Mouse (Mus musculus): ENCODE measurements around the gene Cfdp1. TPM values are rescaled to one million over a fixed set of nuclear protein-coding genes. Genes with fewer than 3 reads are reported as not detected.

The Cfdp1 gene
- polyA plus RNA-seq, 1 experiment from 2014 or later = 214 TPM

DNA sequence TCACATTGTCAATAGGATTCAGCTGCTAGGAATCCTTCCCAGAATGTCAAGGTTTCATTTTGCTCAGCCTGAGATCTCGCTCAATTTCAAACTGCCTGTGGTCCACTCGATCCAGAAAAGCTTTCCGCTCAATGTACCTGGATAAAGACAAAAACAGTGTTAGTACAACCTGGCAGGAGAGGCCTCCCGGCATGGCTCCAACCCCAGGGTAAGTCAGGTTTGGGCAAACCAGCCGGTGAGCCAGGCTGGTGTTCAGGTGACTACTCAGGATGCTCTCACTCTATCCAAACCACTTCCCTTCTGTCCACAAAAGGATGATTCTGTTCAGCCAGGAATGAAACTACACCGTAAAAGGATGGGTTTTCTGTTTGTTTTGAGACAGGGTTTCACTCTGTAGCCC, 85.4 kb downstream of the Cfdp1 start:
- Histone ChIP-seq H3K4me1 (replicated peaks; ENCODE audit: control insufficient read depth, insufficient read depth, low read length) (0 out of 2 replicates have a peak, but pooled peaks cover 2% of the 10 kb centered on the region), H3K27me3 (ENCODE audit: control insufficient read depth, insufficient read depth, low read length) (no peaks in the 10 kb centered on the region), H3K9ac (ENCODE audit: low read depth, low read length) (no peak overlapping the region), H3K9me3 (ENCODE audit: control insufficient read depth, low read length) (no peaks in the 10 kb centered on the region), H3K36me3 (ENCODE audit: control insufficient read depth, insufficient read depth, low read length) (no peaks in the 10 kb centered on the region; the same call in 1 of the 2 replicates), H3K27ac (ENCODE audit: low read depth, low read length) (no peak overlapping the region), H3K4me2 (replicated peaks; ENCODE audit: low read depth, low read length) (no peak overlapping the region), H3K4me3 (ENCODE audit: low read depth, low read length) (no peak overlapping the region)
- WGBS = 91% methylated on average over 6 of the region's 6 CpGs
- ATAC-seq (ENCODE audit: low FRiP score) (no peak), DNase-seq (ENCODE audit: low spot score) (no peak)

DNA sequence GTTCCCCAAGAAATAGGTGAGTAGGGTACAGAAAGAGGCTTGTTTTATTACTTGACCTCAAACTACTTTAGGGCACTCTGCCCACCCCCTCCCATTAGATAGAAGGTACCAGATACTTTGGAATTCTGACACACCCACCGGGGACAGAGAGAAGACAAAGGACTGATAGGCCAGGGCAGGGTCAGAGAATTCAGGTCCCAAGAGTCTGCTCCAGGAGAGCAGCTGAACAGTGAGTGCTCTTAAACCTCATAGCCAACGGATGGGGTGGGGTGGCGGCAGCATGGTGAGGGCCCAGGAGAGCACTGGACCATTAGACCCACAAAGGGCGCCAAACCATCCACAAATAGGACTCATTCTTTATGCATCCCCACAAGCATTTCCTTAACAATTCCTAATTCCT, 88.5 kb downstream of the Cfdp1 start:
- Histone ChIP-seq H3K9me3 (ENCODE audit: control insufficient read depth, low read length) (no peaks in the 10 kb centered on the region), H3K9ac (ENCODE audit: low read depth, low read length) (no peak overlapping the region), H3K27me3 (ENCODE audit: control insufficient read depth, insufficient read depth, low read length) (no peaks in the 10 kb centered on the region), H3K27ac (ENCODE audit: low read depth, low read length) (no peak overlapping the region), H3K4me2 (replicated peaks; ENCODE audit: low read depth, low read length) (no peak overlapping the region), H3K4me3 (ENCODE audit: low read depth, low read length) (no peak overlapping the region), H3K36me3 (ENCODE audit: control insufficient read depth, insufficient read depth, low read length) (no peaks in the 10 kb centered on the region; the same call in 1 of the 2 replicates), H3K4me1 (replicated peaks; ENCODE audit: control insufficient read depth, insufficient read depth, low read length) (peaks cover 2% of the 10 kb centered on the region)
- no peak for ATAC-seq (ENCODE audit: low FRiP score)
- WGBS = 82% methylated on average over 4 of the region's 4 CpGs
- DNase-seq (ENCODE audit: low spot score) = no peak

DNA sequence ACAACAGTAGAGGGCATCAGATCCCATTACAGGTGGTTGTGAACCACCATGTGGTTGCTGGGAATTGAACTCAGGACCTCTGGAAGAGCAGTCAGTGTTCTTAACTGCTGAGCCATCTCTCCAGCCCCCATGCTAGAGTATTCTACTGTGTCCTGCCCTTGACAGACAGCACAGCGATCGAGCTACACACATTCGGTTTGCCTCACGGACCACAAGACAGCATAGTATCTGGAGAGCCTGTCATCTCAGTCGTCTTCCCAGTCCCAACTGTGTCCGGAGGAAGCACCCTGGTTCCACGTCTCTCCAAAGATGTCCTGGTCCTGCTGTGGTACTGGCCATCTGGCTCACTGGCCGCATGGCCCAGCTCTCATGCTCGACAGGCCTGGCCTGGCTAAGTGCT, 89.0 kb downstream of the Cfdp1 start:
- no peaks in the 10 kb centered on the region; the same call in 1 of the 2 replicates for H3K36me3 ChIP-seq (ENCODE audit: control insufficient read depth, insufficient read depth, low read length)
- H3K9me3 ChIP-seq (ENCODE audit: control insufficient read depth, low read length) = no peaks in the 10 kb centered on the region
- ATAC-seq (ENCODE audit: low FRiP score) (no peak), DNase-seq (ENCODE audit: low spot score) (no peak)
- no peak overlapping the region for H3K4me3 ChIP-seq (ENCODE audit: low read depth, low read length)
- no peaks in the 10 kb centered on the region for H3K27me3 ChIP-seq (ENCODE audit: control insufficient read depth, insufficient read depth, low read length)
- H3K27ac ChIP-seq (ENCODE audit: low read depth, low read length) = no peak overlapping the region
- no peak overlapping the region for H3K4me2 ChIP-seq (replicated peaks; ENCODE audit: low read depth, low read length)
- H3K4me1 ChIP-seq (replicated peaks; ENCODE audit: control insufficient read depth, insufficient read depth, low read length) = peaks cover 5% of the 10 kb centered on the region
- no peak overlapping the region for H3K9ac ChIP-seq (ENCODE audit: low read depth, low read length)
- 95% methylated on average over 9 of the region's 9 CpGs for WGBS

DNA sequence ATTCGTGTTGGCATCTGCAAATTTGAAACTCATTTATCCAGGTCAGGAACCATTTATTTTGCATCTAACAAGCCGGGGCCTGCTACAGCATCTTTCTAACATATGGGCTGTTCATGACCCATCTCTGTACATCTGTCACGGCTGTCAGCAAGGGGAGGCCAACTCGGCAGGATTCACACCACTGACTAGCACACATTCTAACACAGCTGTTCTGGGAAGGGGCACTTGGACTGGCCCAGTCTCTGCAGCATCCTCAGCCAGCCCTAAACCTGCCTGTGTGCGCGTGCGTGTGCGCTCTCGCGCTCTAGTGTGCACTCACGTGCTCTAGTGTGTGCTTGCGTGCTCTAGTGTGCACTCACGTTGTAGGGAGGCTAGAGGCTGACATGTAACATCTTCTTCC, 93.4 kb downstream of the Cfdp1 start:
- no peak overlapping the region for H3K9ac ChIP-seq (ENCODE audit: low read depth, low read length)
- H3K4me1 ChIP-seq (replicated peaks; ENCODE audit: control insufficient read depth, insufficient read depth, low read length) = peaks cover 3% of the 10 kb centered on the region
- ATAC-seq (ENCODE audit: low FRiP score) = no peak
- H3K4me3 ChIP-seq (ENCODE audit: low read depth, low read length) = no peak overlapping the region
- 82% methylated on average over 13 of the region's 13 CpGs for WGBS
- no peak overlapping the region for H3K27ac ChIP-seq (ENCODE audit: low read depth, low read length)
- no peak for DNase-seq (ENCODE audit: low spot score)
- H3K9me3 ChIP-seq (ENCODE audit: control insufficient read depth, low read length) = no peaks in the 10 kb centered on the region
- no peaks in the 10 kb centered on the region for H3K36me3 ChIP-seq (ENCODE audit: control insufficient read depth, insufficient read depth, low read length)
- no peaks in the 10 kb centered on the region for H3K27me3 ChIP-seq (ENCODE audit: control insufficient read depth, insufficient read depth, low read length)
- no peak overlapping the region for H3K4me2 ChIP-seq (replicated peaks; ENCODE audit: low read depth, low read length)

DNA sequence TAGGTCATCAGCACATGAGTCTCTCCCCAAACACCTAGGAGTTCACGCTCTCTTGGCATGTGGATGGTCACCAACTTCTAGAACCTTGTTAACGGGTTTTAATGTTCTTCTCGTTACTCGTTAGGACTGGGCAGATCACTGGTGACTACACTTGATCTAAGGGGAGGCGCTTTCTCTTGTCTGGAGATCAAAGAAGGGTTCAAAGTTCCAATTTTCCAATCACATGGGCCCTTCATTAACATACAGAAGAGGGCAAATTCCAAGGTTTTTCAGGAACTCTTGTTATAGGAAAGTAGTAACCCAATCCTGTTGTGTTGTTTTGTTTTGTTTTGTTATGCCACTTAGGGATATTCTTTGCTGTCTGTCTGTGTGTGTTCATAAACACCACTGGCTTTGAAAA, 95.3 kb downstream of the Cfdp1 start:
- Histone ChIP-seq H3K9me3 (ENCODE audit: control insufficient read depth, low read length) (no peaks in the 10 kb centered on the region), H3K4me2 (replicated peaks; ENCODE audit: low read depth, low read length) (no peak overlapping the region), H3K4me3 (ENCODE audit: low read depth, low read length) (no peak overlapping the region), H3K27ac (ENCODE audit: low read depth, low read length) (no peak overlapping the region), H3K27me3 (ENCODE audit: control insufficient read depth, insufficient read depth, low read length) (no peaks in the 10 kb centered on the region), H3K36me3 (ENCODE audit: control insufficient read depth, insufficient read depth, low read length) (no peaks in the 10 kb centered on the region), H3K4me1 (replicated peaks; ENCODE audit: control insufficient read depth, insufficient read depth, low read length) (peaks cover 3% of the 10 kb centered on the region), H3K9ac (ENCODE audit: low read depth, low read length) (no peak overlapping the region)
- ATAC-seq (ENCODE audit: low FRiP score) = no peak
- WGBS = 90% methylated on average over 5 of the region's 5 CpGs
- no peak for DNase-seq (ENCODE audit: low spot score)

DNA sequence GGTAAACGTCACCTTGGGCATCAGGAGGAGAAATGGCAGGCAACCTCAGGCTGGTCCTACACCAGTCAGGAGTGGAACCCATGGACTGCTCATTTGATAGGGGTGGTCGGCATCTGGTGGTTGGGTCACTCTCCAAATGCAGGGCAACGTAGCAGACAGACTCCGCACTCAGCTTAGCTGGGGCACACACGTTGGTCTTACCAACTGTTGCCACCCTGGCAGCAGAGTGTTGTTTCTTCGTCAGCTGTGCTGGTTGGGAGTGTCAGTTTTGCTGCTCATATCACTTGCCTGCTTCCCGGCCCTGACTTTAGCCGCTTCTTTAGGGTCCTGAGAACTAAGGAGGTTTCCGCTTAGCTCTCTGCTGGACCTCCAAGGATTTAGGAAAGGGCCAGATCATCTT, 96.5 kb downstream of the Cfdp1 start:
- peaks cover 3% of the 10 kb centered on the region for H3K4me1 ChIP-seq (replicated peaks; ENCODE audit: control insufficient read depth, insufficient read depth, low read length)
- H3K4me2 ChIP-seq (replicated peaks; ENCODE audit: low read depth, low read length) = no peak overlapping the region
- no peaks in the 10 kb centered on the region for H3K9me3 ChIP-seq (ENCODE audit: control insufficient read depth, low read length)
- no peak for ATAC-seq (ENCODE audit: low FRiP score)
- 89% methylated on average over 9 of the region's 9 CpGs for WGBS
- H3K36me3 ChIP-seq (ENCODE audit: control insufficient read depth, insufficient read depth, low read length) = no peaks in the 10 kb centered on the region
- H3K27ac ChIP-seq (ENCODE audit: low read depth, low read length) = no peak overlapping the region
- no peak overlapping the region for H3K9ac ChIP-seq (ENCODE audit: low read depth, low read length)
- no peaks in the 10 kb centered on the region for H3K27me3 ChIP-seq (ENCODE audit: control insufficient read depth, insufficient read depth, low read length)
- no peak overlapping the region for H3K4me3 ChIP-seq (ENCODE audit: low read depth, low read length)
- no peak for DNase-seq (ENCODE audit: low spot score)

DNA sequence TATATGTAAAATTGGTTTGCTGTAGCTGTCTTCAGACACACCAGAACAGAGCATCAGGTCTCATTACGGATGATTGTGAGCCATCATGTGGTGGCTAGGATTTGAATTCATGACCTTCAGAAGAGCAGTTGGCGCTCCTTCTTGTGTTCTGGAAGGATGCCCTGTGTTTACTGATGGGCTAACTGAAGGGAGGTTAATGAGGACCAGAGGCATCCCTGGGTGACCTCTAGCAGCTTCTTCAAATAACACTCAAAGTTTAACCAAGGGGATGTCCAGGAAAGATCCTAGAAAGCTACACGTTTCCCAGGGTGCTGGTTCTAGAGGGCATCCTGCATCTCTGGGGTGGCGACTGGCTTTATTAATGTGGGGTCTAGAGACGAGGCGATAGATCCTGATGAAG, 99.4 kb downstream of the Cfdp1 start:
- Histone ChIP-seq H3K4me2 (replicated peaks; ENCODE audit: low read depth, low read length) (no peak overlapping the region), H3K4me3 (ENCODE audit: low read depth, low read length) (no peak overlapping the region), H3K9ac (ENCODE audit: low read depth, low read length) (no peak overlapping the region), H3K4me1 (replicated peaks; ENCODE audit: control insufficient read depth, insufficient read depth, low read length) (no peaks in the 10 kb centered on the region), H3K36me3 (ENCODE audit: control insufficient read depth, insufficient read depth, low read length) (no peaks in the 10 kb centered on the region), H3K27me3 (ENCODE audit: control insufficient read depth, insufficient read depth, low read length) (no peaks in the 10 kb centered on the region), H3K9me3 (ENCODE audit: control insufficient read depth, low read length) (no peaks in the 10 kb centered on the region), H3K27ac (ENCODE audit: low read depth, low read length) (no peak overlapping the region)
- no peak for DNase-seq (ENCODE audit: low spot score)
- ATAC-seq (ENCODE audit: low FRiP score) = no peak
- WGBS = 85% methylated on average over 6 of the region's 6 CpGs

DNA sequence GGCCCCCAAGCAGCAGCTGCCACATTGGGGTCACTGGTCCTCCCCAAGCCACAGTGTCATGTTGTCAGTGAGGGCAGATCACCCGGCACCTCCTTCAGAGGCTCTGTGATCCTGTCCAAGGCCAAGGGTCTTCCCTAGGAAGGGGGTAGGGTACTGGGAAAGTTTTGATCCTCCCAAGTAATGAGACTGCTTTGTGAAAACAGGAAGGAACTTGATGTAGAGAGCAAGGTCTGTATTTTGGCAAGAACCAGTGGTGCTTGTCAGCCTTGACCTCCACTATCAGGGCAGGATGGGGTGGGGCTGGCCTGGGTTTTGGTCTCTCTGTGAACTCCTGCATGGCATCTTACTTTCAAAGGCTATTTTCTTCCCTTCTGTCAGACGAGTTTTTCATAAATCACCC, 100.0 kb downstream of the Cfdp1 start:
- H3K4me3 ChIP-seq (ENCODE audit: low read depth, low read length) = no peak overlapping the region
- 52% methylated on average over 2 of the region's 2 CpGs for WGBS
- no peaks in the 10 kb centered on the region for H3K4me1 ChIP-seq (replicated peaks; ENCODE audit: control insufficient read depth, insufficient read depth, low read length)
- no peak for DNase-seq (ENCODE audit: low spot score)
- no peaks in the 10 kb centered on the region for H3K36me3 ChIP-seq (ENCODE audit: control insufficient read depth, insufficient read depth, low read length)
- no peak overlapping the region for H3K27ac ChIP-seq (ENCODE audit: low read depth, low read length)
- no peak for ATAC-seq (ENCODE audit: low FRiP score)
- H3K9ac ChIP-seq (ENCODE audit: low read depth, low read length) = no peak overlapping the region
- no peak overlapping the region for H3K4me2 ChIP-seq (replicated peaks; ENCODE audit: low read depth, low read length)
- H3K27me3 ChIP-seq (ENCODE audit: control insufficient read depth, insufficient read depth, low read length) = no peaks in the 10 kb centered on the region
- no peaks in the 10 kb centered on the region for H3K9me3 ChIP-seq (ENCODE audit: control insufficient read depth, low read length)

DNA sequence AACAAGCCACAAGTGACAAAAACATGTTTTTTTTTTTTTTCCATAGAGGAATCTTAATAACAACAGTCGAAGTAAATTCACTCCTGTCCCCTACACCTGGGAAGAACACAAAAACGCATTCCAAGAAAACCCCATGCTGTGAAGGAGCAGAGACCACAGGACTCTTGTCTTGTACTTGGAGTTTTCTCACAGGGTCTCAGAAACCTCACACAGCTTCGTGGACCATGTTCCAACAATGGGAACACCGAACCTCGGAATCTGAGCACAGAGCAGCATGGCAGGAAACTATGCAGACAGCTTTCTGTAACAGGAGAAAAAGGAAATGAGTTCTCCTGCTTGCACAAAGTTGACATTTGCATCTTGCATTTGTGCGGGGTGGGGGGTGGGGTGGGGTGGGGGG, 105.3 kb downstream of the Cfdp1 start:
- no peak overlapping the region for H3K4me3 ChIP-seq (ENCODE audit: low read depth, low read length)
- no peaks in the 10 kb centered on the region for H3K36me3 ChIP-seq (ENCODE audit: control insufficient read depth, insufficient read depth, low read length)
- H3K27ac ChIP-seq (ENCODE audit: low read depth, low read length) = no peak overlapping the region
- no peak overlapping the region for H3K4me2 ChIP-seq (replicated peaks; ENCODE audit: low read depth, low read length)
- ATAC-seq (ENCODE audit: low FRiP score) (no peak), DNase-seq (ENCODE audit: low spot score) (no peak)
- H3K4me1 ChIP-seq (replicated peaks; ENCODE audit: control insufficient read depth, insufficient read depth, low read length) = peaks cover 14% of the 10 kb centered on the region
- no peaks in the 10 kb centered on the region for H3K27me3 ChIP-seq (ENCODE audit: control insufficient read depth, insufficient read depth, low read length)
- WGBS = 53% methylated on average over 6 of the region's 6 CpGs
- H3K9me3 ChIP-seq (ENCODE audit: control insufficient read depth, low read length) = no peaks in the 10 kb centered on the region
- H3K9ac ChIP-seq (ENCODE audit: low read depth, low read length) = no peak overlapping the region
